Mouse (Mus musculus) G1E (cell line): ENCODE results near the gene Erc2.

Experiments used
- CTCF ChIP-seq: IDR thresholded peaks from 2 replicates; pipeline ENCODE4 v1.5.1; 2012; ENCODE audit warnings: low read depth, low read length, inconsistent platforms, mixed read lengths
- GATA1 ChIP-seq: IDR thresholded peaks from 2 replicates; pipeline ENCODE4 v1.6.1; 2012; ENCODE audit warnings: borderline replicate concordance, low read length, inconsistent platforms, mixed read lengths
- POLR2AphosphoS5 ChIP-seq: IDR thresholded peaks from 2 replicates; pipeline ENCODE4 v1.6.1; 2012; ENCODE audit warnings: low read depth, low read length, inconsistent platforms; ENCODE audit not compliant: insufficient replicate concordance
- TAL1 ChIP-seq: conservative IDR thresholded peaks from 2 replicates; pipeline ENCODE4 v1.6.1; 2012; ENCODE audit warnings: low read depth, low read length, inconsistent platforms, mixed read lengths

DNA sequence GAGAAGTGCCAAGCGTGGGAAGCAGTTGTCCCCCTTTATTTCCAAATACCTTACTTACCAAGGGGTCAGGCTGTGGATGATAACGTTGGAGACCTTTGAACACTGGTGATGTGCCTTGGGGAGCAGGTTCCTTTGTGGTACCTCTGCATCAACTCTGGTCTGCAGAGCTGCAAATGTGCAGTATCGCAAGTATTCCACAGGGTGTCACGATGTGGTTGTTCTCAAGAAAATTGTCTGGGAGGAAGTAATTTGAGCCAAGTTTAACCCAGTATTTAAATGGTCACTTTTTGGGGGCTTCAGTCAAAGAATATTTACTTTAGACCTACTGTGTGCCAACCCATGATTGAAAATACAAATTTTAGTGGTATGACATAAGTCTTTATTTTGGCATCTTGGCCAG lies 381.8 kb downstream of the Erc2 start:
- TF ChIP-seq CTCF, result no peak
- no peak for TF ChIP-seq GATA1
- TF ChIP-seq POLR2AphosphoS5, result no peak
- TF ChIP-seq TAL1, result no peak
